Mouse (Mus musculus) large intestine, adult 2 months (tissue): ENCODE measurements around the gene Crtac1. TPM values are rescaled to one million over a fixed set of nuclear protein-coding genes. Genes with fewer than 3 reads are reported as not detected.

Source experiments
- DNase-seq: peaks from one replicate; pipeline ENCODE4 v3.0.0-alpha.2; 2012; ENCODE audit warnings: low read depth, low spot score
- WGBS: fragments of 180-500 bp; shearing (Covaris S2); methylation state at CpG from one replicate; pipeline ENCODE4 v1.1.7; 2018; 5-methylcytosine and 5-hydroxymethylcytosine counted together
- polyA plus RNA-seq: library from polyadenylated mRNA; depleted of rRNA; stranded (reverse); fragments of >200 nt; gene quantifications from 2 replicates; pipeline ENCODE4 v1.2.3, GENCODE M21; 2012

Gene Crtac1
- polyA plus RNA-seq, 1 experiment, result 0.56 TPM

- DNase-seq, result no peak
- 7% methylated on average over 19 of the region's 19 CpGs for WGBS
These were observed 602 bp downstream of the Crtac1 start for GRCm38 (mm10) chr19:42430981-42431380.

DNA sequence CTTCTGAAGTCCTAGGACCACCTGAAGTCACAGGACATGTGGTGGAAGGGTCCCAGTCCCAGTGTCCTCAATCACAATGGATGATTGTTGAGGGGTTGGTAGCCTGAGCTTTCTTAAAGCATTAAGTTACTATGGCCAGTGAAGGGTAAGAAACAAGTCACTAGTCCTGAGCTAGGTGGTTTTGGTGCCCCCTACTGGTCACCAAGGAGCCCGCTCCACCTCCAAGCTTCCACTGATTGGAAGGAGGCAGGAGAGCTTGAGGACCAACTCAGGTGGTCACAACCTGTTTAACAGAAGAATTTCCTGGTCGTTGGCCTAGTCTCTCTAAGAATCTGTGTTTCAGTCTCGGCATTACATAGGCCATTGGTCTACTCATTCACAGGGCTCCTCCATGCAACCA lies 2.2 kb downstream of the Crtac1 start:
- WGBS, result 12% methylated on average over 3 of the region's 3 CpGs
- DNase-seq, result no peak

DNA sequence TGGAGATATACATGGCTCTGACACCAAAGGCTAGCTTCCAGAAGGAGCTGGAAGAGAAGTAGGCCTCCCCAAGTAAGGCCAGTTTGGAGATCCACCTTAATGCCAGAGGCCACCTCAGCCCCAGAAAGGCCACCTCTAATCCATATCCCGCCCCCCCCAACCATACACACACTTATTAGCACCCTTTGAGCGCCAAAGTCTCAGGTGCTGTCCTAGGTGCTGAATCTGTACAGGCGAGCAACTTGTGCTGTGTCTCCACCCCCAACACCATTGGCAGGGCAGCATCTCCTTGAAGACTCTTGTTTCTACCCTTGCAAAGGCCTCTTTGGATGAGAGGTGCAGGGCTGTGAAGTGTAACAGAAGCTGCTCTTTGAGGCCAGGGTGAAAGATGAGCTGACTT lies 6.4 kb downstream of the Crtac1 start:
- WGBS, result under 1% methylated on average over 3 of the region's 3 CpGs
- no peak for DNase-seq

GRCm38 (mm10) chr19:42415042-42415441 lies 16.5 kb downstream of the Crtac1 start:
- DNase-seq, result no peak
- 74% methylated on average over 8 of the region's 8 CpGs for WGBS

- WGBS, result 44% methylated on average over 5 of the region's 5 CpGs
These were observed 21.7 kb downstream of the Crtac1 start for GRCm38 (mm10) chr19:42409856-42410255.

DNA sequence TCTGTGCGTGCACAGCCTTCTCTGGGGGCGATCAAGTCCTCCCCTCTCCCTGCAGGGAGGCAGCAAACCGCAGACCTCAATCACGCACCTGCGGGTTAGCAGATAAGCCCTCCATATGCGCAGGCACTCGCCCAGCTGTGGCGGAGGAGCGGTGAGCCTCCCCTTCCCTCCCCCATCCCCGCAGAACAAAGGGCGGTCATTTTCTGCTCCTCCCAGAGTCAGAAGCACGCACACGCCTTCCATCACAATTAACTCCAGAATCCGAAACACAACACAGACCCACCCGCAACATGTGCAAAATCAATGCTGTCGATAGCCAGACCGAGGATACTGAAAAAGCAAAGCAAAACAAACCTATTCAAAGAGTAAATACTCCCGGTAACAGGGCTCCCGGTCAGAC lies 22.4 kb downstream of the Crtac1 start:
- 3% methylated on average over 19 of the region's 19 CpGs for WGBS
- no peak for DNase-seq

More at GRCm38 (mm10) chr19:42409856-42410255, 21.7 kb downstream of the Crtac1 start:
- DNase-seq, result no peak

GRCm38 (mm10) chr19:42404364-42404763 lies 27.2 kb downstream of the Crtac1 start:
- 84% methylated on average over 15 of the region's 15 CpGs for WGBS
- no peak for DNase-seq

- no peak for DNase-seq
- WGBS, result 59% methylated on average over 3 of the region's 3 CpGs
These were observed 31.6 kb downstream of the Crtac1 start for GRCm38 (mm10) chr19:42399974-42400373.

DNA sequence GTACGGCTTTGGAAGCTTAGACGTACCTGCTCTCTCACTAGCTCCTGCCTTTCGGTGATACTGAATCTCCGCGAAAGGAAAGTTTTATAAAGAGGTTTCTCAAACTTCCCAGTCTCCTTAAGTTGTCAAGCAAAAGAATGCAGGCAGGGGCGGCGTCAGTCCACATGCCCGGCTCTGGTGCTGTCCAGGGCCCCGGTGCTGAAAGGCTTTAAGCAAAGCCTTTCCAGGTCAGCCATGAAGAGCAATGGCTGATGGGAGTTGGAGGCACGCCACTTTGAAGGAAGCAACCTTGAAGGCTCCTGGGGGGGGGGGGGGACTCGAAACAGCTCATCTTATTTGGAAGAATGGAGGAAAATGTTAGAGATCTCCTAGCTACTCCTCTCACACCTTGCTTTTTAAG lies 34.3 kb downstream of the Crtac1 start:
- WGBS, result 20% methylated on average over 11 of the region's 11 CpGs
- DNase-seq, result no peak

GRCm38 (mm10) chr19:42394848-42395534 lies 36.6 kb downstream of the Crtac1 start:
- DNase-seq, result no peak
- WGBS, result 37% methylated on average over 2 of the region's 2 CpGs

DNA sequence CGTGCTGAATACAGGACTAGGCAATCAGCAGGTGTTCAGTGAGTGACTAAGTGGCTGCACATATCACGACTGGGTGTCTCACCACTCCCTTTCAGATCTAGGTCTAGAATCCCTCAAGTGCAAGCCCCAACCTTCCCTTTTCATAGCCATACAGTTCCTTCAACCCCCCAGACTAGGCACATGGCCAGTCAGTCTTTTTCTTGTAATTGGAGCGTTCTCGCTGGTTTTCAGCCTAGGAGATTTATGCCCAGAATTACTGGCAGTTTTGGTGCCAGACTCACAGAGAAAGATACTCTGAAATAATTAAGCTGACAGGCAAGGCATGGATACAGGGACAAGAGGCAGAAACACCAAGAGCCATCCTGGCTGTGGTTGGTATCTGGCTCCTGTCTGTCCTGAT lies 37.7 kb downstream of the Crtac1 start:
- no peak for DNase-seq
- WGBS, result 77% methylated on average over 4 of the region's 4 CpGs

- 80% methylated on average over 8 of the region's 8 CpGs for WGBS
- DNase-seq, result no peak
These were observed 39.5 kb downstream of the Crtac1 start for GRCm38 (mm10) chr19:42392094-42392493.

GRCm38 (mm10) chr19:42389574-42389973 lies 42.0 kb downstream of the Crtac1 start:
- 90% methylated on average over 14 of the region's 14 CpGs for WGBS
- no peak for DNase-seq

DNA sequence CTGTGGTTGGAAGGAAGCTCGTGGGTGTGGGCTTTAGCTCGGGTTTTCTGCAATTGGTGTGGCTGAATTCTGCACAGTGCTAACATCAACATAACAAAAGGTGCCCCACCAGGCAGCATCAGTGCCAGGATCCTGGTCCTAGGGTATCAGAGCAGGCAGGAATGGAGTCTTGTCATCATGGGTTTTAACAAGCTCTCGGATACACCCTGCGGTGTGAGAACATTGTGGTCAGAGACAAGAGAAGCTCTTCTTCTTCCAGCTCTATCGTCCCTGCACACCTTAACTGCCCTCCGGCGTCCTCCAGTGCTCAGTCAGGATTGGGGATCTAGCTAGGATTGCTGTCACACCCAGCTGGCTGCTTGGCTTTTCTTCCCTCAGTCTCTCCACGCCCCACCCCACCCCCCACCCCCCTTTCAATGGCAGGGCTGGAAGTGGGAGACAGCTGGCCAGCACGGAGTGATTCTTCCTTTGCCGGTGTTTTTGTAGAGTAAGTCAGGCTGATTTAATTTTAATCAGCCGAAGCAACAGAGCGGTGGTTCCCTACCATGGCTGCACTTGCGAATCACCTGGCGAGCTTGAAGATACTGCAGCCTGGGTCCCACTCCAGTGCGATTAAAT lies 46.5 kb downstream of the Crtac1 start:
- DNase-seq, result no peak
- WGBS, result 25% methylated on average over 15 of the region's 15 CpGs

DNA sequence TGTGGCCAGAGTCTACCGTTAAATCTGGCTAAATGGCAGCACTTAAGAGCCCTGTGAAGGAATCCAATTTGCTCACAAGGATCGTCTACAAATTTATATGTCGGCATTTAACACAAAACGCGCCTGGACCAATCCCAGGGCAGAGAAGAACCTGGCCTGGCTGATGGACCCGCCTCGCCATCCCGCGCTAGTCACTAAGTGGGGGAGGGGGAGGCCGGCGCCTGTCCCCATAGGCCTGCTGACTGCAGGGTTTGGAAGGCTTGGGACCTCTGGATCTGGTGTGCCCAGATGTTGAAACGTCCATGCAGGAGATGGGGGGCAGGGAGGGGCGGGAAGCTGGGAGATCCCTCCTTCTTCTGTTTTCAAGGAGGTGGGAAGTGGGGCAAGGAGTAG lies 50.6 kb downstream of the Crtac1 start:
- 3% methylated on average over 13 of the region's 13 CpGs for WGBS

DNA sequence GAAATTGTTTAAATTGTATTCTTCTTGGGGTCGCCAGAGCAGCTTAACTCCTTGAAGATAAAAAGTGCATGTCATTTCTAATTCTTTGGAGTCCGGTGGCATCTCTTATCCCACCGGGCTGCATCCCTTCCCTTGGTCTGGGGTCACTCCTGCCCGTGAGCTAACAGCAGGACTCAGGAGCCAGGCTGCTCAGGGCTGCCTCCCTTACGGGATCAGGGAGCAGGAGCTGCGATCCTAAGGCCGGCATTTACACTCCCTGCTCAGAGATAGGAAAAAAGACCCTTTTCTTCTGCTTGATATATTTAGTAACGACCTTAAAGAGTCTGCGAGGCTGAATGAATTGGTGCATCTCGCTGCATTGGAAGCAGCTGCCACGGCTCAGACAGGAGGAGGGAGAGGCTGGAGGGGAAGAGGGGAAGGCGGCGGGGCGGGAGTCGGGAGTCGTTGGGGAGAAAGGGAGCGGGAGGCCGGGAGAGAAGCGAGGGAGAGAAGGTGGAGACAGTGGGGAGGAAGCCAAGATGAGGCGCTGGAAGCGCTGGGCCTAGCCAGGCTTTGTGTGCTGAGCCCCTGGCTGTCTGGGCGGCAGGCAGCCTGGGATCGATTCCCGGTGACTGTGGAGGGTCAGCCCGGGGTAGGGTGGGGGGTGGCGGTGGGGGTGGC lies 51.1 kb downstream of the Crtac1 start:
- no peak for DNase-seq
- WGBS, result 4% methylated on average over 26 of the region's 26 CpGs

More for the DNA sequence above, 50.6 kb downstream of the Crtac1 start:
- DNase-seq, result no peak

DNA sequence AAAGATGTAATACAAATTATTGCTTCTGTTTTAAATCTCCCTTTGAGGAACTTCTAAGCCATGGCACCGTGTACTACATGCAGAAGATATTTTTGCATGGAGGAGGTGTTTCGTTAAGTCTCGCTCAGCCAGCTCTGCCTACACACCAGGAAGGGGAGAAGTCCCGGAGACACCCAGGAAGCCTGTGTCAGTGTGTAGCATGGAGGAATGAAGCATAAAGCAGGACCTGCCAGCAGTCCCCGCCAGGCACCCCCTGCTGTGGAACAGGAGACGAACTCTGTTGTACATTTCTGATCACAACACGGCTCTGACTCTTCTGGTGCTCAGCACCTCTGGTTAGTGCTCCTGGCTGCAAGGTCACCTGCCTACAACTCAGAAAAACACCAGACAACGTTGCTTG lies 51.8 kb downstream of the Crtac1 start:
- DNase-seq, result no peak
- 55% methylated on average over 8 of the region's 8 CpGs for WGBS

DNA sequence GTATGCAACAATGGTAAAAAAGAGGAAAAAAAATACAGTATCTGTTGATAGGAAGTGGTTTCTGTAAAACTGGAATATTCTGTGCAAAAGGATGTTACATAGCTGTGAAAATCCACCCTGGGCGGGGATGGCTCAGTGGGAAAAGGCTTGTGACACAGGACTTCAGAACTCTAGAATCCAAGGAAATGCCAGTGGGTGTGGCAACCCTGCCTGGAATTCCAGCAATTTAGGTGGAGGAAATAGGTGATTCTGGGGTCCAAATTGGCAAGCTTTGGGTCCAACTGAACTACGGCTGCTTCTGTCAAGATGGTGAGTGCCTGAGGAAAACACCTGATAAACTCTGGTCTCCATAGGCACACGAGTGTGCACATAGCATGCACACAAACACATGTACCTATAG lies 54.4 kb downstream of the Crtac1 start:
- no peak for DNase-seq
- 43% methylated on average over 3 of the region's 3 CpGs for WGBS

GRCm38 (mm10) chr19:42363551-42363950 lies 68.0 kb downstream of the Crtac1 start:
- no peak for DNase-seq
- 84% methylated on average over 4 of the region's 4 CpGs for WGBS

DNA sequence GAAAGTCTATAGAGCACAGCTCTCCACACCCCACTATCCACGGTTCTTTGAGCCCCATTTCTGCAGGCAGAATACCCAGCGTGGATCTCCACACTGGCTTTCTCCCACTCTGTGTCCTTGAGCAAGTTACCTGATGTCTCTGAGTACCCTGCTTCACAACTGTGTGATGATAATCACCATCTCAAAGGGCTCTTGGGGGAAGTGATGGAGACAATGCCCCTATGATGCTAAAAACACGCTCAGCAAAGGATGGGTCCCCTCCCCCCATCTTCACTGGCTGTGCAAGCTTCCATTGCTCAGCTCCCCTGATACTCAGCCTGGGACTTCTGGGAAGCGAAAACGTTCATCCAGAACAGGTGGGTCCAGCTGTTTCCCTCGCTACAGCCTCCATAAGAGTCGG lies 73.2 kb downstream of the Crtac1 start:
- 51% methylated on average over 7 of the region's 7 CpGs for WGBS
- DNase-seq, result no peak

DNA sequence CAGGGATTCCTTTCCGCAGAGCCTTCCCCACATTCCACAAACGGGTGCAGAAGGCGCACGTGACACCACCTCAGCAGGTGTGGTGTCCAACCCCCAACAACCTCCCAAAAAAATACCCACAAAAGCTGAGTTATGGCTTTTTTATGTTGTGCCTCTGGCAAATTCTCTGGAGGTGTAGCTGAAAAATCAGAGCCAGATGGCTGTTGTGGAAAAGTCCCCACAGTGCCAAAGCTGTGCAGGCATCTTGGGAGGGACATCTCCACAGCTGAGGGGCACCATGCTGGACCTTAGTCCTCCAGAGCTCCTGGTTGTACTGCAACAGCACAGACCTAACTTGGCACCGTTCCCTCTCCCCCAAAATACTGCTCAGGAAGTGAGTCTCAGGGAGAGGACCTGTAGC lies 74.7 kb downstream of the Crtac1 start:
- no peak for DNase-seq
- 54% methylated on average over 5 of the region's 5 CpGs for WGBS
